Mouse (Mus musculus) C2C12 (cell line): ENCODE data around the gene Sgsm2. TPM values are rescaled to one million over a fixed set of nuclear protein-coding genes. Genes with fewer than 3 reads are reported as not detected.

Source experiments
- H3K27me3 ChIP-seq: one replicate; pipeline ENCODE4 v1.6.1; 2011; ENCODE audit not compliant: control insufficient read depth, insufficient read depth, insufficient read length
- H3K36me3 ChIP-seq: one replicate; pipeline ENCODE4 v1.6.1; 2011; ENCODE audit not compliant: control insufficient read depth, insufficient read depth
- H3K4me3 ChIP-seq: one replicate; pipeline ENCODE4 v1.5.1; 2011; ENCODE audit warnings: mild to moderate bottlenecking, control low read depth; ENCODE audit not compliant: poor library complexity, insufficient read depth, severe bottlenecking
- H3K79me2 ChIP-seq: one replicate; pipeline ENCODE4 v1.6.1; 2011; ENCODE audit not compliant: control insufficient read depth, insufficient read depth
- H3K79me3 ChIP-seq: one replicate; pipeline ENCODE4 v1.6.1; 2011; ENCODE audit warnings: low read depth, control low read depth
- H3ac ChIP-seq: one replicate; pipeline ENCODE3; 2011; ENCODE audit warnings: low read depth; ENCODE audit not compliant: control insufficient read depth, insufficient read length
- CEBPB ChIP-seq: IDR thresholded peaks from one replicate; pipeline ENCODE4 v1.6.1; 2011; ENCODE audit warnings: low read depth, mild to moderate bottlenecking, control low read depth, moderate library complexity
- CTCF ChIP-seq: IDR thresholded peaks from one replicate; pipeline ENCODE4 v1.5.1; 2011; ENCODE audit not compliant: control insufficient read depth, insufficient read depth, insufficient read length
- FOSL1 ChIP-seq: IDR thresholded peaks from one replicate; pipeline ENCODE4 v1.8.0; 2011; ENCODE audit warnings: mild to moderate bottlenecking, low read length; ENCODE audit not compliant: poor library complexity, insufficient read depth, severe bottlenecking
- MAX ChIP-seq: IDR thresholded peaks from one replicate; pipeline ENCODE4 v1.6.1; 2011; ENCODE audit warnings: mild to moderate bottlenecking, control low read depth
- MYOD1 ChIP-seq: IDR thresholded peaks from one replicate; pipeline ENCODE4 v1.6.1; 2011; ENCODE audit warnings: low read depth; ENCODE audit not compliant: control insufficient read depth, insufficient read length
- MYOG ChIP-seq: IDR thresholded peaks from one replicate; pipeline ENCODE4 v1.6.1; 2011; ENCODE audit not compliant: control insufficient read depth, insufficient read length; ENCODE audit errors: extremely low read depth
- USF1 ChIP-seq: IDR thresholded peaks from one replicate; pipeline ENCODE4 v1.6.1; 2011; ENCODE audit warnings: low read depth, mild to moderate bottlenecking, control low read depth, moderate library complexity
- long read RNA-seq, 2 experiments: library from polyadenylated mRNA; unstranded; transcript quantifications; one replicate each; pipeline ENCODE4 v2.0.0; 2019 to 2020
- polyA plus RNA-seq: library from polyadenylated mRNA; unstranded; fragments of >200 nt; fragmentation: generic; extraction: Trizol; gene quantifications from one replicate; pipeline ENCODE4 v1.2.1, GENCODE M21; 2012; ENCODE audit warnings: missing spikeins

Gene Sgsm2
- 7.8 TPM for polyA plus RNA-seq
- long read RNA-seq, experiment 1, partial matches to known transcripts, result 1 of 4 reads
- long read RNA-seq, experiment 1, other reads (novel, unspliced or antisense), result 3 of 4 reads
- long read RNA-seq, experiment 2, full-length matches to known transcripts, result 1 of 3 reads
- long read RNA-seq, experiment 2, partial matches to known transcripts, result 0 of 3 reads
- long read RNA-seq, experiment 2, other reads (novel, unspliced or antisense), result 2 of 3 reads

DNA sequence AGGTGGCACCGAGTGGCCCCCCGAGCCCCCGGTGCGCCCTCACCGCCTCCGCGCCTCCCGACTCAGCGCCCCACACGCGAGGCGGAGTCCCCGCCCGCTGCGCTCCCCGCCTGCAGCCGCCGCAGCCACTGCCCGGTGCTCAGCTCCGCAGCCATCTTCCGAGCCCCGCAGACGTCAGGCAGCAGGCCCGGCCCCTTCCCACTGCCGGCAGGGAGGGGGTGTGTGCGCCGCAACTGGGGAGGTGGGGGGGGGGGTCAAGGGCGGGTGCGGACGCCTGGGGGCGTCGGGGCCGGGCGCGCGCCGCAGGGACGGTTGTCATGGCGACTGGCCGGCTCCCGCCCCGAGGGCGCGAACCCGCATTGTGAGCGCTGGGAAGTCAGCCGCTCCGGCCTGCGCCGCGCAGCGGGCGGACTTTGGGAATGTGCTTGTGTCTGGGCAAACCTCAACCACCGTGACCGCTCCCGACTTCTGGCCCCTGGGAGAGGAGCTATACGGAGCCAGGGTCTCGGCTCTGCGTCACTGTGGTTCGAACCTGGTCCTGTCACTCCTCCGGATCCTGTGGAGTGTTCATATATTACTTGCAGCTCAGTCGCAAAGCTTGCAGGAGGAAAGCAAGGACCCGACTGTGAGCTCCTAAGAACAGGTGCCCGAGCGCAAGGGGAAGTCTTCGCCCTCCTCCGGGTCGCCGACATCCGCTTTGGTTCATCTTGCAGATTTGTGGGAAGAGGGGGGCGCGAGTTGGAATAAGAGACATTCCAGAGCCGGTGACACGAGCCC, at the start of gene Sgsm2:
Gene Sgsm2, minus strand, starts transcription at position 160 of the 777 bp plus-strand sequence.
- Histone ChIP-seq H3K4me3 (peak within 1 kb of the TSS; percentile 100), H3K79me3 (peaks cover 44% of the 10 kb centered on the region), H3K36me3 (peaks cover 33% of the 10 kb centered on the region), H3K79me2 (peaks cover 50% of the 10 kb centered on the region), H3ac (peak within 1 kb of the TSS; percentile 92), H3K27me3 (no peaks in the 10 kb centered on the region)
- TF ChIP-seq MYOD1 (peak; percentile 1), USF1 (no peak), FOSL1 (no peak)

GRCm38 (mm10) chr11:74946348-74946747, 49.5 kb upstream of the Sgsm2 start:
- H3K36me3 ChIP-seq, result peaks cover 41% of the 10 kb centered on the region
- no peak overlapping the region for H3K4me3 ChIP-seq
- TF ChIP-seq USF1, result no peak
- peak; percentile 2 for TF ChIP-seq CTCF
- TF ChIP-seq MYOD1, result no peak
- TF ChIP-seq CEBPB, result no peak
- TF ChIP-seq MAX, result no peak
- TF ChIP-seq FOSL1, result no peak
- TF ChIP-seq MYOG, result no peak
- H3K79me2 ChIP-seq, result no peaks in the 10 kb centered on the region
- no peak overlapping the region for H3ac ChIP-seq
- no peaks in the 10 kb centered on the region for H3K79me3 ChIP-seq
- H3K27me3 ChIP-seq, result no peaks in the 10 kb centered on the region

GRCm38 (mm10) chr11:74930391-74930790, 33.5 kb upstream of the Sgsm2 start:
- Histone ChIP-seq H3K4me3 (no peak overlapping the region), H3K27me3 (no peaks in the 10 kb centered on the region), H3ac (no peak overlapping the region), H3K36me3 (peaks cover 36% of the 10 kb centered on the region), H3K79me2 (peaks cover 48% of the 10 kb centered on the region), H3K79me3 (peaks cover 25% of the 10 kb centered on the region)
- no peak for TF ChIP-seq MYOG
- TF ChIP-seq MYOD1, result no peak
- TF ChIP-seq USF1, result no peak
- TF ChIP-seq MAX, result no peak
- TF ChIP-seq CEBPB, result no peak

GRCm38 (mm10) chr11:74929111-74929510, 32.3 kb upstream of the Sgsm2 start:
- TF ChIP-seq MYOG, result no peak
- TF ChIP-seq FOSL1, result no peak
- no peak for TF ChIP-seq MAX
- H3K79me2 ChIP-seq, result peaks cover 61% of the 10 kb centered on the region
- peaks cover 26% of the 10 kb centered on the region for H3K36me3 ChIP-seq
- H3K79me3 ChIP-seq, result peaks cover 32% of the 10 kb centered on the region
- H3K4me3 ChIP-seq, result no peak overlapping the region
- no peaks in the 10 kb centered on the region for H3K27me3 ChIP-seq
- H3ac ChIP-seq, result no peak overlapping the region

- Histone ChIP-seq H3K79me3 (peaks cover 37% of the 10 kb centered on the region), H3K4me3 (no peak overlapping the region), H3ac (no peak overlapping the region), H3K36me3 (peaks cover 16% of the 10 kb centered on the region), H3K27me3 (no peaks in the 10 kb centered on the region), H3K79me2 (peaks cover 73% of the 10 kb centered on the region)
- no peak for TF ChIP-seq MYOD1
- no peak for TF ChIP-seq FOSL1
Measured at GRCm38 (mm10) chr11:74927236-74927725, 30.4 kb upstream of the Sgsm2 start.

- peak overlapping the region; percentile 96 for H3ac ChIP-seq
- peaks cover 13% of the 10 kb centered on the region for H3K36me3 ChIP-seq
- no peak for TF ChIP-seq MYOD1
- no peak for TF ChIP-seq USF1
- no peak for TF ChIP-seq CEBPB
- no peak for TF ChIP-seq CTCF
- no peak for TF ChIP-seq MYOG
- TF ChIP-seq FOSL1, result no peak
- no peak for TF ChIP-seq MAX
- no peaks in the 10 kb centered on the region for H3K27me3 ChIP-seq
- peak overlapping the region; percentile 92 for H3K4me3 ChIP-seq
- peaks cover 37% of the 10 kb centered on the region for H3K79me3 ChIP-seq
- H3K79me2 ChIP-seq, result peaks cover 76% of the 10 kb centered on the region
Measured at GRCm38 (mm10) chr11:74926388-74927005, 29.6 kb upstream of the Sgsm2 start.
